Mouse (Mus musculus): ENCODE data around the gene Podxl.

GRCm38 (mm10) chr6:31534705-31535104, 29.1 kb downstream of the Podxl start:
- TF ChIP-seq CTCF (conservative IDR thresholded peaks at IDR 0.05; ENCODE audit: insufficient read depth, insufficient read length, low read depth, low read length) (no peak), POLR2A (IDR thresholded peaks at IDR 0.05; ENCODE audit: low read depth, low read length) (no peak)

Measured in kidney, adult 2 months (tissue).